Mouse (Mus musculus): ENCODE results near the gene Wwox.

DNA sequence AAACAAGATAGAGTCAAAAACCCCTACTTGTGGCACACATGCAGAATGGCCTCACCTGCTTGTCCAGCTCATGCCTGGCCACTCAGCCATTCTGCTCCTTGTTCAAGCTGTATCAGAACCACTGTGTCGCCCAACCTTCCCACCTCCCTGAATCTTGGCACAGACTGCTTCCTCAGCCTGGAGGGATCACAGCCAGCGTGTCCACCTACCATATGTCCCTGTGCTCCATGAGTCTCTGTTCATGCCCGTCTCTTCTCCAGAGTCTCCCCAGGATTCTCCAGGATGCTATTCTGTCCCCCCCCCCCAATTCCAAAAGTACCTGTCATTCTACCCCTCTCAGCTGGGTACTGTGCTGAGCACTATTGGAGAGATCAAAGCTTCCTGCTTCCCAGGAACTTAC is 63.7 kb downstream of the Wwox start:
- TF ChIP-seq CTCF (IDR thresholded peaks at IDR 0.05; ENCODE audit: extremely low read depth, insufficient read depth, low read length) (no peak), POLR2A (IDR thresholded peaks at IDR 0.05; ENCODE audit: extremely low read depth, insufficient read depth, low read length) (no peak)
